Mouse (Mus musculus) left cerebral cortex, adult 2 months (tissue): Measurements from ENCODE around the gene Gm4847. TPM values are rescaled to one million over a fixed set of nuclear protein-coding genes. Genes with fewer than 3 reads are reported as not detected.

Experiments used
- DNase-seq, 2 experiments: peaks; one replicate each; pipeline ENCODE4 v3.0.0; 2021 to 2022; ENCODE audit warnings: low spot score in 2 of 2, mixed read lengths in 1 of 2; ENCODE audit errors: extremely low spot score in 1 of 2
- H3K27ac ChIP-seq: fragments of 200-600 bp; 2 replicates; pipeline ENCODE4 v1.8.1; 2022
- H3K4me3 ChIP-seq: fragments of 200-600 bp; 2 replicates; pipeline ENCODE4 v1.8.1; 2022
- CTCF ChIP-seq: fragments of 200-600 bp; IDR thresholded peaks from 2 replicates; pipeline ENCODE4 v1.8.1; 2022; ENCODE audit warnings: antibody characterized with exemption, mild to moderate bottlenecking, moderate library complexity
- intact Hi-C: fragments of 180-260 bp; cut with DNase I; formaldehyde crosslinking; loops from one replicate; pipeline ENCODE4 v1.15.1; 2025
- long read RNA-seq, 2 experiments: library from polyadenylated mRNA; stranded (forward); transcript quantifications; one replicate each; pipeline ENCODE4 v2.0.0; 2021; ENCODE audit warnings: borderline mapping rate in 2 of 2
- microRNA-seq, 2 experiments: library from miRNA; unstranded; fragments of <30 nt; microRNA quantifications; one replicate each; pipeline ENCODE4 v1.2.0; 2021
- total RNA-seq, 2 experiments: library from RNA; stranded (reverse); gene quantifications; 2 replicates each; pipeline ENCODE4 v1.2.3; 2021

Gene Gm4847
- under 1 TPM in 1 of 2 experiments, not detected in 1; 0.12 TPM for total RNA-seq
- long read RNA-seq, experiment 1: 0 reads
- long read RNA-seq, experiment 2: 0 reads

DNA sequence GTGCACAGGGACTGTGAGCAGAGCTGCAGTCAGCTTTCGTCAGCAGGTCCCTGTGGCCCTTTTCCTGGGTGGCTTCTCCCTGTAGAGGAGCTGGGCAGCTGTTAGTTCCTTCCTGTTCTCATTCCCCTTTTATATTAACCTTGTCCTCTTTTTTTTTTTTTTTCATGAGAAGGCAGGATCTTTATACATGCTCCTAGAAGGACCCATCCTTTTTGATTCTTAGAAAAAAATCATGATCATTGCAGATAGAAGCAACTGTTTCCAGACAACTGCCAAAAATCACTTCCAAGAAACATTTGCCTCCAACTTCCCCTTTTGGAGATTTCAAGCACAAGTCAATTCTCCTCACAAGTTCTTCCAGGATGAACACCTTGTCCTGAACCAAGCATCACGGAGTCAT lies at the start of gene Gm4847:
Gene Gm4847 (minus strand): TSS at position 101 of the 400 bp plus-strand sequence.
- DNase-seq: no peak
- intact Hi-C loops: no loop called here
- Histone ChIP-seq H3K27ac (no peak within 1 kb of the TSS), H3K4me3 (no peak within 1 kb of the TSS)
- TF ChIP-seq CTCF: no peak

DNA sequence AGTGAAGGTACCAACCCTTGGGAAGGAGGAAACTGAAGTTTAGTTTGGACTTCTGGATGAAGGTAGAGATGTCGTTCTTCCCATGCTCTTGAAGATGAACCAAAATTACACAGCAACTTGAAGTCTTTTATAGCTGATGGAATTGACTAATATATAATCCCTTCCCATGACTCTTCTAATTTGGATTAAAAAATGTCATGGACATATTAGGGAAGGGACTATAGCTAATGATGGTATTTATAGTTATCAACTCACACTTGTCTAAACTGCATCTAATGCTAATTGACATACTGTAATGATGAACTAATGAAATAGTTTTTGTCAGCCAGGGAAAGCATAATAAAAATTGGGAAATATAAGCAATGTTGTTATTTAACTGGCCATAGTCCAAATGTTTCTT lies 34.3 kb upstream of the Gm4847 start, which contains the start of gene Fmo9:
Gene Fmo9 (minus strand): TSS at position 101 of the 400 bp plus-strand sequence.
- Histone ChIP-seq H3K27ac (no peak within 1 kb of the TSS), H3K4me3 (no peak within 1 kb of the TSS)
- intact Hi-C loops: no loop called here
- DNase-seq: no peak
- no peak for TF ChIP-seq CTCF

DNA sequence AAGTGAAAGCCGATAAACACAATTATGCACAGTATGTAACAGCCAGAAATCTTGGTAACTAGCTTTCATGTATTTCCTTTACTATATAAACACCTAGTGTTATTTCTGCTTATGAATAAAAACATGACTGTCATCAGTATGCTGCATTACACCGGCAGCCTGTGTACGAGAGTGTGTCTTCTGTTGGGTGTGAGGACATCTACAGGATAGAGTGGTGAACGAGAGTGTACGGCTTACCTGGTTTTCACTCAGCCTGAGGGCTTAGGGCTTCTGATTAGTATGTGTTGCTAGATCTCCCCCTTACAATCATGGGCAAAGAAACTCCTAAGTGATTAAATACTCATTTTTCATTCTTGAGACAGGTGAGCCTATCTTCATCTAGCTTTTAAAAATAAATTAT lies 21.8 kb upstream of the Gm4847 start:
- intact Hi-C loops: no loop called here
- TF ChIP-seq CTCF: no peak
- H3K27ac ChIP-seq: no peak overlapping the region
- DNase-seq: no peak
- no peak overlapping the region for H3K4me3 ChIP-seq

DNA sequence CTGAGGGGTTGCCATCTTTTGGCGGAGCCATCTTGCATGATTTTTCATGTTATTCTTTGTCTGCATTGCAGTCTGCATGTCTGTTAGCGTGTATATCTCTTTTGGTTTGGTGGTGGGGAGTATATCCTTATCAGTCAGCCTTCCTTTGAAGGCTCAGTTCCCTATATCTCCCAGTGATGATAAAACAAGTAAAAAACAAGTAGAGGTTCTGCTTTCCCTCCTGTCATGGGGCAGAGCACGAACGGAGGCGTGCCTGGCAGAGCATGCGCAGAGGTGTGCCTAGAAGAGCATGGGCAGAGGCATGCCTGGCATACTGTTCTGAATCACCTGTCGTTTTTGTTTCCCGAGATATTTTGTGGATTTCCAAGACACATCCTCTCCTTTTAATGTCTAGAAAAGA lies 13.3 kb upstream of the Gm4847 start:
- no peak overlapping the region for H3K4me3 ChIP-seq
- no peak overlapping the region for H3K27ac ChIP-seq
- DNase-seq: no peak
- no peak for TF ChIP-seq CTCF
- intact Hi-C loops: no loop called here

Small RNAs within 50 kb of the gene (microRNA-seq; reads per million reads assigned to microRNA genes)
- 0 reads per million in 2 experiments for gene Gm22992

Other genes with a start within 250 kb of the Gm4847 start
- 10 to 100 TPM; 39.8 to 39.9 TPM for gene Pogk, start 237.8 kb downstream of the Gm4847 start, total RNA-seq
- gene Gm4846, start 150.1 kb downstream of the Gm4847 start, total RNA-seq: not detected
- gene Fmo9, start 34.2 kb upstream of the Gm4847 start, total RNA-seq: not detected